Mouse (Mus musculus) ES-E14 (cell line): ENCODE measurements around the gene Cdhr3. TPM values are rescaled to one million over a fixed set of nuclear protein-coding genes. Genes with fewer than 3 reads are reported as not detected.

Experiments
- DNase-seq: peaks from one replicate; pipeline ENCODE4 v3.0.0-alpha.2; 2013; ENCODE audit warnings: low read depth, low spot score
- H3K27ac ChIP-seq: 2 replicates; pipeline ENCODE4 v1.5.1; 2012; ENCODE audit warnings: low read depth, mild to moderate bottlenecking, low read length, moderate library complexity, mixed read lengths; ENCODE audit not compliant: poor library complexity, insufficient read depth, severe bottlenecking
- H3K36me3 ChIP-seq: 2 replicates; pipeline ENCODE4 v1.6.1; 2012; ENCODE audit warnings: mild to moderate bottlenecking, low read length, moderate library complexity, mixed read lengths; ENCODE audit not compliant: control insufficient read depth, poor library complexity, insufficient read depth, severe bottlenecking
- H3K4me1 ChIP-seq, 2 experiments: fragments of 150-350 bp in 1 of 2; sonication (generic) in 1 of 2; 2 replicates each; pipeline ENCODE4 v1.6.1; 2012; ENCODE audit warnings: low read length in 2 of 2, mild to moderate bottlenecking in 1 of 2, mixed read lengths in 1 of 2; ENCODE audit not compliant: control insufficient read depth in 2 of 2, insufficient read depth in 2 of 2, poor library complexity in 1 of 2
- H3K4me3 ChIP-seq, 2 experiments: fragments of 150-350 bp in 1 of 2; sonication (generic) in 1 of 2; 2 replicates each; pipeline ENCODE4 v1.5.1; 2012; ENCODE audit warnings: low read length in 2 of 2, low read depth in 1 of 2, mild to moderate bottlenecking in 1 of 2, mixed read lengths in 1 of 2; ENCODE audit not compliant: insufficient read depth in 1 of 2, poor library complexity in 1 of 2, severe bottlenecking in 1 of 2
- H3K9ac ChIP-seq: 2 replicates; pipeline ENCODE4 v1.6.1; 2012; ENCODE audit warnings: low read depth, mild to moderate bottlenecking, low read length, mixed read lengths; ENCODE audit not compliant: poor library complexity, insufficient read depth, severe bottlenecking
- H3K9me3 ChIP-seq: fragments of 150-350 bp; sonication (generic); 2 replicates; pipeline ENCODE4 v1.6.1; 2012; ENCODE audit warnings: low read depth, mild to moderate bottlenecking, low read length; ENCODE audit not compliant: control insufficient read depth, insufficient read depth
- CHD2 ChIP-seq: IDR thresholded peaks from 2 replicates; pipeline ENCODE4 v1.6.1; 2014; ENCODE audit warnings: mild to moderate bottlenecking, low read depth, low read length, inconsistent platforms
- HCFC1 ChIP-seq: IDR thresholded peaks from 2 replicates; pipeline ENCODE4 v1.6.1; 2012; ENCODE audit warnings: low read length, inconsistent platforms, borderline replicate concordance; ENCODE audit not compliant: insufficient read depth
- MAFK ChIP-seq: IDR thresholded peaks from 2 replicates; pipeline ENCODE4 v1.6.1; 2014; ENCODE audit warnings: mild to moderate bottlenecking, low read depth, low read length, inconsistent platforms; ENCODE audit not compliant: insufficient read depth
- ZC3H11A ChIP-seq: IDR thresholded peaks from 2 replicates; pipeline ENCODE4 v1.6.1; 2012; ENCODE audit warnings: low read depth, mild to moderate bottlenecking, inconsistent platforms, low read length, borderline replicate concordance
- ZNF384 ChIP-seq: IDR thresholded peaks from 2 replicates; pipeline ENCODE4 v1.6.1; 2012; ENCODE audit warnings: low read depth, low read length, inconsistent platforms
- in situ Hi-C, 2 experiments: fragments of 600-800 bp; cut with MboI; formaldehyde crosslinking; loops; one replicate each; pipeline ENCODE4 v1.15.1; 2025; ENCODE audit warnings: low sequenced_read_pairs in 2 of 2, inconsistent platforms in 1 of 2; ENCODE audit not compliant: unreplicated experiment in 2 of 2
- total RNA-seq: library from RNA; depleted of rRNA; stranded (reverse); fragments of 300-350 nt; gene quantifications from 2 replicates; pipeline ENCODE4 v1.2.3, GENCODE M21; 2012

Gene Cdhr3
- total RNA-seq, 1 experiment, result not detected

DNA sequence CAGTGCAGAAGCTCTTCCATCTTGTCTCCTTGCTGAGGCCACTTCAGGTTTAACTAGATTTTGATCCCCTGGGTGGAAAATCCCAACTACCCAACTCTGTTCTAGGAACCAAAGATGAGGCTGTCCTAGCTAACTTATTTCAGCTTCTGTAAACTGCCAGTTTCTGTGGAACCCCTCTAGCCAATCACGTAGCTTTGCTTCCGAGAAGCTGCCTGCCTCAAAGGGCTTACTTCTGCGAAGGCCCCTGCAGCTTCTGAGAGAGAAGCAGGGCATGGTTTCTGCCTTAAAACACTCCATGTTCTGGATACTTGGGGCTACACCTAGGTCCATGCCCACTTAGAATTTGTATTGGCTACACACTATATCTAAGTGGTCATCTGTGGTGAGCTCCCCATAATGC is 36.1 kb downstream of the Cdhr3 start:
- Histone ChIP-seq H3K4me1 (peaks cover 0 to 11% of the 10 kb centered on the region in 2 experiments; a peak in 2 of 4 replicates), H3K9me3 (no peaks in the 10 kb centered on the region), H3K27ac (no peak overlapping the region), H3K9ac (no peak overlapping the region), H3K36me3 (no peaks in the 10 kb centered on the region), H3K4me3 (no peak overlapping the region)
- DNase-seq, result no peak
- in situ Hi-C loops, result no loop called here
- no peak for TF ChIP-seq HCFC1
- no peak for TF ChIP-seq MAFK
- TF ChIP-seq ZNF384, result no peak
- TF ChIP-seq CHD2, result no peak
- TF ChIP-seq ZC3H11A, result no peak

DNA sequence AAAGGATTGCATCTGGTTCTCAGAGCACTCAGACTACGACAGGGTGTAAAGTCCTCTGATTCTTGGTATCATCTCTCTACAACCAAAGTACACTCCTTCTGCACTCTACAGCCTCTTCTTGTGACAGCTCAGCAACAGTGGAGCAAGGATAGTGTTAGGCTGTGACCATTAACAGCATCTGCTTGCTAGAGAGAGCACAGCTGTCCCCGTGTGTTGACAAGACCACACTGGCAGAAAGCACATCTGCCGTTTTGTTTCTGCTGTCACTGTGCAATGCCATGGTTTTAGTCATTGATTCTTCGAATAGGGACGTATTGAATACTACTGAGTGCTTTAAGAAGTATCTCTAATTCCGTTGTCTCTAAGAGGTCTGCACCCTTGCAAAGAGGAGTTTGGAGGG is 36.6 kb downstream of the Cdhr3 start:
- TF ChIP-seq ZNF384 (no peak), ZC3H11A (no peak), HCFC1 (no peak), CHD2 (no peak), MAFK (no peak)
- H3K9me3 ChIP-seq, result no peaks in the 10 kb centered on the region
- H3K27ac ChIP-seq, result no peak overlapping the region
- no peaks in the 10 kb centered on the region for H3K36me3 ChIP-seq
- in situ Hi-C loops, result no loop called here
- H3K4me1 ChIP-seq, result peaks cover 0 to 11% of the 10 kb centered on the region in 2 experiments; a peak in 2 of 4 replicates
- DNase-seq, result no peak
- H3K4me3 ChIP-seq, result no peak overlapping the region
- no peak overlapping the region for H3K9ac ChIP-seq

DNA sequence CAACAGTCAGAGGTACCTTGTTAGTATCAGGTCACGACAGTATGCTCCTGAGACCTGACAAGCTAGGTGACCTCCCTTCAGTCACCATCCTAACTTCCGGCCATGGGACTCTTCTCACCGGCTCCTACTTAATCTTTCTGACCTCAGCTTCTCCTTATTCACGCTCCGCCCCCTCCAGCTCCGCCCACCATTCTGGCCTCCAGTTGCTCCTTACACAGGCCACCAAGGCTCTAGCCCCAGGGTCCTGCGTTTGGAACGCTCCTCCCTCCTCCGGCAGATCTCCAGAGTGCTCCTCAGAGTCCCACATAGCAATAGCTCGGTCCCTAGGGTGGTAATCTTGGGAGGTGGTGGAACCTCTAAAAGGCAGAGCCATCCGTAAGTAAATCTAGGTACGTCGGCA is 38.9 kb downstream of the Cdhr3 start:
- peaks cover 0 to 11% of the 10 kb centered on the region in 2 experiments; a peak in 2 of 4 replicates for H3K4me1 ChIP-seq
- no peak for DNase-seq
- TF ChIP-seq CHD2 (no peak), ZC3H11A (no peak), HCFC1 (no peak), MAFK (no peak), ZNF384 (no peak)
- no peak overlapping the region for H3K9ac ChIP-seq
- H3K27ac ChIP-seq, result no peak overlapping the region
- no peaks in the 10 kb centered on the region for H3K9me3 ChIP-seq
- H3K36me3 ChIP-seq, result no peaks in the 10 kb centered on the region
- in situ Hi-C loops, result no loop called here
- H3K4me3 ChIP-seq, result no peak overlapping the region

GRCm38 (mm10) chr12:33053311-33053710 is 39.4 kb downstream of the Cdhr3 start:
- in situ Hi-C loops, result no loop called here
- H3K27ac ChIP-seq, result no peak overlapping the region
- H3K4me3 ChIP-seq, result no peak overlapping the region
- no peak for DNase-seq
- H3K9ac ChIP-seq, result no peak overlapping the region
- no peak for TF ChIP-seq ZC3H11A
- no peak for TF ChIP-seq MAFK
- no peak for TF ChIP-seq HCFC1
- TF ChIP-seq ZNF384, result no peak
- TF ChIP-seq CHD2, result no peak
- H3K4me1 ChIP-seq, result peaks cover 0 to 11% of the 10 kb centered on the region in 2 experiments; a peak in 2 of 4 replicates
- no peaks in the 10 kb centered on the region for H3K9me3 ChIP-seq
- no peaks in the 10 kb centered on the region for H3K36me3 ChIP-seq

DNA sequence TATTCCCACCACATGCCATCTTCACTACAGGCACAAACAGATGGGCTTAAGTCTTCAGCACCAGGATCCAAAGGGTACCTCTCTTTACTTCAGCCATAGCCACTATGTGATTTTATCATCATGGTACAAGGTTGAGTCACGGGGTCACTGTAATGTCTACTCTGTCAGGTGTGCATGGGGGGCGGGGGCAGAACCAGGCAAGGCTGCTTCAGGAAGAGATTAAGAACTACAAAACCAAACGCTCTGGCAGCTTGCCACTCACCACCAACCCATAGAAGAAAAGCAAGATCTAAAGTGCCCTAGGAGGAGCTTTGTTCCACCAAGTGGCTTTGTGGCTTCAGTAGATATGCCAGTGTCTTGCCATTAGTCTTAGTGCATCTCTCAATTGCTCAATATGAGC is 44.3 kb downstream of the Cdhr3 start:
- H3K4me3 ChIP-seq, result no peak overlapping the region
- H3K4me1 ChIP-seq, result peaks cover 0 to 6% of the 10 kb centered on the region in 2 experiments; a peak in 2 of 4 replicates
- no peak for TF ChIP-seq ZNF384
- no peak for TF ChIP-seq HCFC1
- no peak for TF ChIP-seq ZC3H11A
- TF ChIP-seq MAFK, result no peak
- TF ChIP-seq CHD2, result no peak
- no peaks in the 10 kb centered on the region for H3K9me3 ChIP-seq
- in situ Hi-C loops, result no loop called here
- DNase-seq, result no peak
- H3K27ac ChIP-seq, result no peak overlapping the region
- no peak overlapping the region for H3K9ac ChIP-seq
- no peaks in the 10 kb centered on the region for H3K36me3 ChIP-seq
